Mouse (Mus musculus) megakaryocyte, embryonic 14.5 days (primary cell): Measurements from ENCODE around the gene Serinc5.

Experiments used
- FLI1 ChIP-seq: IDR thresholded peaks from 2 replicates; pipeline ENCODE4 v1.6.1; 2012; ENCODE audit warnings: low read length, inconsistent platforms, mixed read lengths
- GATA1 ChIP-seq: IDR thresholded peaks from 3 replicates; pipeline ENCODE4 v1.6.1; 2012; ENCODE audit warnings: mixed read lengths, low read length, inconsistent platforms, borderline replicate concordance

GRCm38 (mm10) chr13:92743337-92743736 is 132.4 kb downstream of the Serinc5 start:
- 0 out of 3 replicates have a peak, but pooled peaks have one; percentile 22 for TF ChIP-seq GATA1
- TF ChIP-seq FLI1 = no peak
